Mouse (Mus musculus) forelimb bud, embryonic 11.5 days (tissue): Measurements from ENCODE around the gene Cilp2.

Experiments
- DNase-seq: peaks from one replicate; pipeline ENCODE4 v3.0.0-alpha.2; 2012; ENCODE audit warnings: low read depth, low spot score

Gene Cilp2

GRCm38 (mm10) chr8:69874155-69874554, 13.3 kb downstream of the Cilp2 start:
- peak; percentile 68 for DNase-seq

GRCm38 (mm10) chr8:69870907-69871306, 16.6 kb downstream of the Cilp2 start:
- no peak for DNase-seq

GRCm38 (mm10) chr8:69870003-69870765, 17.3 kb downstream of the Cilp2 start:
- no peak for DNase-seq

- no peak for DNase-seq
Observed at GRCm38 (mm10) chr8:69867696-69868326, 19.7 kb downstream of the Cilp2 start.

- DNase-seq, result no peak
Observed at GRCm38 (mm10) chr8:69864180-69864579, 23.3 kb downstream of the Cilp2 start.

- no peak for DNase-seq
Observed at GRCm38 (mm10) chr8:69863387-69864020, 24.0 kb downstream of the Cilp2 start.

- DNase-seq, result no peak
Observed at GRCm38 (mm10) chr8:69861251-69861650, 26.2 kb downstream of the Cilp2 start.

- DNase-seq, result no peak
Observed at GRCm38 (mm10) chr8:69860807-69861206, 26.7 kb downstream of the Cilp2 start.

- no peak for DNase-seq
Observed at GRCm38 (mm10) chr8:69853869-69854268, 33.6 kb downstream of the Cilp2 start.

- no peak for DNase-seq
Observed at GRCm38 (mm10) chr8:69850926-69851506, 36.5 kb downstream of the Cilp2 start.

GRCm38 (mm10) chr8:69849899-69850298, 37.6 kb downstream of the Cilp2 start:
- DNase-seq, result no peak

GRCm38 (mm10) chr8:69848951-69849350, 38.5 kb downstream of the Cilp2 start:
- DNase-seq, result no peak

- no peak for DNase-seq
Observed at GRCm38 (mm10) chr8:69847167-69848065, 40.1 kb downstream of the Cilp2 start.

GRCm38 (mm10) chr8:69837057-69837682, 50.3 kb downstream of the Cilp2 start:
- no peak for DNase-seq

GRCm38 (mm10) chr8:69832298-69832853, 55.1 kb downstream of the Cilp2 start, which contains the start of gene Pbx4:
Gene Pbx4 (plus strand): TSS chr8:69832491.
- DNase-seq, result peak; percentile 97
